Mouse (Mus musculus): ENCODE measurements around the gene Gm11361. TPM values are rescaled to one million over a fixed set of nuclear protein-coding genes. Genes with fewer than 3 reads are reported as not detected.

The Gm11361 gene
- polyA plus RNA-seq (2014; fragmentation: Illumina TruSeq; extraction: RNeasy Lipid Tissue Mini Kit (QIAGEN cat#74804); ENCODE audit: low read depth, low replicate concordance): not detected

DNA sequence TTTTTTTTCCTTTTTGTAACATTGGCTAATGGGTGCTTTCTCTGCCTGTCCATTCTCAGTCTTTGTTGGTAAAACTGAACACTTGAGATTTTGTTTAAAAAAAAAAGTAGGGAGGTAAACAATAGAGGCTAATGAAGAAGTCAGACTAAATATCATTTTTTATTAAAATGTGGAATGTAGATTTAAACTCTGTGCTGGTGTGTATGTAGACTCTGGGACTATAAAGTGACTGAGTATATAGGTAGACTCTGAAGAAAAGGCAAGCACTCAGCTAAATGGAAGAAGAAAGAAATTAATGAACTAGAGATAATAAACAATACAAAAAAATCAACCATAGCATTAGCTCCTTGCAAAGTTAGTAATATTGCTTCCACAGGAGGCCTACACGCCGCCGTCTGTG, at the start of gene Gm11361:
TSS of gene Gm11361 (plus strand) at position 301 of the 400 bp plus-strand sequence.

Other genes starting within 250 kb of the Gm11361 start
- not detected for gene Prl4a1, start 241.3 kb upstream of the Gm11361 start, polyA plus RNA-seq (2014; fragmentation: Illumina TruSeq; extraction: RNeasy Lipid Tissue Mini Kit (QIAGEN cat#74804); ENCODE audit: low read depth, low replicate concordance)
- gene Prl5a1, start 115.0 kb upstream of the Gm11361 start, polyA plus RNA-seq (2014; fragmentation: Illumina TruSeq; extraction: RNeasy Lipid Tissue Mini Kit (QIAGEN cat#74804); ENCODE audit: low read depth, low replicate concordance): not detected